Mouse (Mus musculus): ENCODE results near the gene Mecom. TPM values are rescaled to one million over a fixed set of nuclear protein-coding genes. Genes with fewer than 3 reads are reported as not detected.

Gene Mecom
- polyA plus RNA-seq, 1 experiment, result 0.02 TPM

- no peak overlapping the region for H3K4me3 ChIP-seq (replicated peaks)
- no peaks in the 10 kb centered on the region for H3K9me3 ChIP-seq (ENCODE audit: control insufficient read depth, low read length)
- H3K4me1 ChIP-seq (ENCODE audit: control insufficient read depth), result no peaks in the 10 kb centered on the region
- TF ChIP-seq GATA1 (IDR thresholded peaks at IDR 0.05; ENCODE audit: low read length), result no peak
- no peak for TF ChIP-seq TAL1 (IDR thresholded peaks at IDR 0.05; ENCODE audit: low read length)
- H3K36me3 ChIP-seq (ENCODE audit: control insufficient read depth), result no peaks in the 10 kb centered on the region
- no peaks in the 10 kb centered on the region for H3K27me3 ChIP-seq (ENCODE audit: control insufficient read depth)
Observed at GRCm38 (mm10) chr3:30187812-30188469, 359.9 kb downstream of the Mecom start.

GRCm38 (mm10) chr3:30181807-30182481 is 365.9 kb downstream of the Mecom start:
- Histone ChIP-seq H3K9me3 (ENCODE audit: control insufficient read depth, low read length) (no peaks in the 10 kb centered on the region), H3K4me1 (ENCODE audit: control insufficient read depth) (no peaks in the 10 kb centered on the region), H3K4me3 (replicated peaks) (no peak overlapping the region), H3K27me3 (ENCODE audit: control insufficient read depth) (no peaks in the 10 kb centered on the region), H3K36me3 (ENCODE audit: control insufficient read depth) (no peaks in the 10 kb centered on the region)
- TF ChIP-seq TAL1 (IDR thresholded peaks at IDR 0.05; ENCODE audit: low read length) (no peak), GATA1 (IDR thresholded peaks at IDR 0.05; ENCODE audit: low read length) (no peak)

- no peak overlapping the region for H3K4me3 ChIP-seq (replicated peaks)
- no peak for TF ChIP-seq TAL1 (IDR thresholded peaks at IDR 0.05; ENCODE audit: low read length)
- no peak for TF ChIP-seq GATA1 (IDR thresholded peaks at IDR 0.05; ENCODE audit: low read length)
- no peaks in the 10 kb centered on the region for H3K27me3 ChIP-seq (ENCODE audit: control insufficient read depth)
- H3K36me3 ChIP-seq (ENCODE audit: control insufficient read depth), result no peaks in the 10 kb centered on the region
- no peaks in the 10 kb centered on the region for H3K4me1 ChIP-seq (ENCODE audit: control insufficient read depth)
- H3K9me3 ChIP-seq (ENCODE audit: control insufficient read depth, low read length), result no peaks in the 10 kb centered on the region
Observed at GRCm38 (mm10) chr3:30176615-30177014, 371.2 kb downstream of the Mecom start.

- H3K27me3 ChIP-seq (ENCODE audit: control insufficient read depth), result no peaks in the 10 kb centered on the region
- H3K4me1 ChIP-seq (ENCODE audit: control insufficient read depth), result no peaks in the 10 kb centered on the region
- H3K36me3 ChIP-seq (ENCODE audit: control insufficient read depth), result no peaks in the 10 kb centered on the region
- H3K9me3 ChIP-seq (ENCODE audit: control insufficient read depth, low read length), result no peaks in the 10 kb centered on the region
- H3K4me3 ChIP-seq (replicated peaks), result no peak overlapping the region
- TF ChIP-seq GATA1 (IDR thresholded peaks at IDR 0.05; ENCODE audit: low read length) (no peak), TAL1 (IDR thresholded peaks at IDR 0.05; ENCODE audit: low read length) (no peak)
Observed at GRCm38 (mm10) chr3:30173812-30174211, 374.0 kb downstream of the Mecom start.

GRCm38 (mm10) chr3:30168396-30169186 is 379.2 kb downstream of the Mecom start:
- H3K4me1 ChIP-seq (ENCODE audit: control insufficient read depth), result no peaks in the 10 kb centered on the region
- H3K9me3 ChIP-seq (ENCODE audit: control insufficient read depth, low read length), result no peaks in the 10 kb centered on the region
- no peak for TF ChIP-seq GATA1 (IDR thresholded peaks at IDR 0.05; ENCODE audit: low read length)
- no peak for TF ChIP-seq TAL1 (IDR thresholded peaks at IDR 0.05; ENCODE audit: low read length)
- no peaks in the 10 kb centered on the region for H3K27me3 ChIP-seq (ENCODE audit: control insufficient read depth)
- H3K36me3 ChIP-seq (ENCODE audit: control insufficient read depth), result no peaks in the 10 kb centered on the region
- no peak overlapping the region for H3K4me3 ChIP-seq (replicated peaks)

GRCm38 (mm10) chr3:30167027-30167426 is 380.8 kb downstream of the Mecom start:
- no peaks in the 10 kb centered on the region for H3K36me3 ChIP-seq (ENCODE audit: control insufficient read depth)
- no peak for TF ChIP-seq GATA1 (IDR thresholded peaks at IDR 0.05; ENCODE audit: low read length)
- no peak for TF ChIP-seq TAL1 (IDR thresholded peaks at IDR 0.05; ENCODE audit: low read length)
- no peaks in the 10 kb centered on the region for H3K27me3 ChIP-seq (ENCODE audit: control insufficient read depth)
- H3K9me3 ChIP-seq (ENCODE audit: control insufficient read depth, low read length), result no peaks in the 10 kb centered on the region
- no peak overlapping the region for H3K4me3 ChIP-seq (replicated peaks)
- H3K4me1 ChIP-seq (ENCODE audit: control insufficient read depth), result no peaks in the 10 kb centered on the region

- TF ChIP-seq TAL1 (IDR thresholded peaks at IDR 0.05; ENCODE audit: low read length) (no peak), GATA1 (IDR thresholded peaks at IDR 0.05; ENCODE audit: low read length) (no peak)
- H3K4me3 ChIP-seq (replicated peaks), result no peak overlapping the region
- no peaks in the 10 kb centered on the region for H3K36me3 ChIP-seq (ENCODE audit: control insufficient read depth)
- no peaks in the 10 kb centered on the region for H3K4me1 ChIP-seq (ENCODE audit: control insufficient read depth)
- H3K9me3 ChIP-seq (ENCODE audit: control insufficient read depth, low read length), result no peaks in the 10 kb centered on the region
- no peaks in the 10 kb centered on the region for H3K27me3 ChIP-seq (ENCODE audit: control insufficient read depth)
Observed at GRCm38 (mm10) chr3:30164834-30165233, 383.0 kb downstream of the Mecom start.

GRCm38 (mm10) chr3:30163390-30163789 is 384.4 kb downstream of the Mecom start:
- Histone ChIP-seq H3K4me3 (replicated peaks) (no peak overlapping the region), H3K27me3 (ENCODE audit: control insufficient read depth) (no peaks in the 10 kb centered on the region), H3K9me3 (ENCODE audit: control insufficient read depth, low read length) (no peaks in the 10 kb centered on the region), H3K36me3 (ENCODE audit: control insufficient read depth) (no peaks in the 10 kb centered on the region), H3K4me1 (ENCODE audit: control insufficient read depth) (no peaks in the 10 kb centered on the region)
- TF ChIP-seq GATA1 (IDR thresholded peaks at IDR 0.05; ENCODE audit: low read length) (no peak), TAL1 (IDR thresholded peaks at IDR 0.05; ENCODE audit: low read length) (no peak)
